Mouse (Mus musculus) limb, embryonic 14.5 days (tissue): ENCODE measurements around the gene Dpp8. TPM values are rescaled to one million over a fixed set of nuclear protein-coding genes. Genes with fewer than 3 reads are reported as not detected.

Experiments
- ATAC-seq: fragments of 200-750 bp; cut with Nextera tagmentation; 2 replicates; pipeline ENCODE4 v1.8.0; 2017; ENCODE audit warnings: low read depth, moderate number of reproducible peaks, moderate TSS enrichment; ENCODE audit not compliant: low FRiP score
- DNase-seq: peaks from one replicate; pipeline ENCODE4 v3.0.0-alpha.2; 2015; ENCODE audit warnings: low spot score
- H3K27ac ChIP-seq: fragments of 300-500 bp; sonication (generic); replicated peaks from 2 replicates; pipeline ENCODE4 v1.5.1; 2014; ENCODE audit warnings: low read depth, mild to moderate bottlenecking, low read length, moderate library complexity, mixed read lengths
- H3K27me3 ChIP-seq: fragments of 300-500 bp; sonication (generic); 2 replicates; pipeline ENCODE4 v1.6.1; 2014; ENCODE audit warnings: low read length, mixed read lengths; ENCODE audit not compliant: control insufficient read depth, insufficient read depth
- H3K36me3 ChIP-seq: fragments of 300-500 bp; sonication (generic); 2 replicates; pipeline ENCODE4 v1.6.1; 2014; ENCODE audit warnings: mild to moderate bottlenecking, low read length, moderate library complexity, mixed read lengths; ENCODE audit not compliant: control insufficient read depth, insufficient read depth
- H3K4me1 ChIP-seq: fragments of 300-500 bp; sonication (generic); 2 replicates; pipeline ENCODE4 v1.6.1; 2014; ENCODE audit warnings: antibody characterized with exemption, low read length, mixed read lengths; ENCODE audit not compliant: control insufficient read depth, insufficient read depth
- H3K4me2 ChIP-seq: fragments of 300-500 bp; sonication (generic); replicated peaks from 2 replicates; pipeline ENCODE4 v1.6.1; 2014; ENCODE audit warnings: low read depth, mild to moderate bottlenecking, low read length, moderate library complexity; ENCODE audit not compliant: severe bottlenecking
- H3K4me3 ChIP-seq: fragments of 300-500 bp; sonication (generic); replicated peaks from 2 replicates; pipeline ENCODE4 v1.5.1; 2014; ENCODE audit warnings: low read length
- H3K9ac ChIP-seq: fragments of 300-500 bp; sonication (generic); 2 replicates; pipeline ENCODE4 v1.6.1; 2014; ENCODE audit warnings: mild to moderate bottlenecking, low read depth, low read length, moderate library complexity; ENCODE audit not compliant: severe bottlenecking
- H3K9me3 ChIP-seq: fragments of 300-500 bp; sonication (generic); 2 replicates; pipeline ENCODE4 v1.6.1; 2016; ENCODE audit warnings: low read length; ENCODE audit not compliant: control insufficient read depth
- POLR2A ChIP-seq: fragments of 200-500 bp; IDR thresholded peaks from 2 replicates; pipeline ENCODE4 v1.8.0; 2012; ENCODE audit warnings: inconsistent platforms, mild to moderate bottlenecking, moderate library complexity, borderline replicate concordance; ENCODE audit not compliant: insufficient read depth, insufficient read length; ENCODE audit errors: extremely low read depth
- WGBS: fragments of 180-500 bp; shearing (Covaris S2); extraction: QIAGEN DNeasy Blood & Tissue Kit; methylation state at CpG from one replicate; pipeline ENCODE4 v1.1.7; 2014; 5-methylcytosine and 5-hydroxymethylcytosine counted together
- polyA plus RNA-seq, 2 experiments: library from polyadenylated mRNA; depleted of rRNA in 1 of 2; stranded (reverse) in 1 of 2; unstranded in 1 of 2; fragments of >200 nt; fragmentation: Nextera tagmentation in 1 of 2; extraction: Ambion mirVana in 1 of 2; gene quantifications; 2 replicates each; pipeline versions ENCODE4 v1.2.1 to v1.2.3; 2012 to 2014

Gene Dpp8
- polyA plus RNA-seq, 2 experiments = 29.1 to 52.3 TPM

DNA sequence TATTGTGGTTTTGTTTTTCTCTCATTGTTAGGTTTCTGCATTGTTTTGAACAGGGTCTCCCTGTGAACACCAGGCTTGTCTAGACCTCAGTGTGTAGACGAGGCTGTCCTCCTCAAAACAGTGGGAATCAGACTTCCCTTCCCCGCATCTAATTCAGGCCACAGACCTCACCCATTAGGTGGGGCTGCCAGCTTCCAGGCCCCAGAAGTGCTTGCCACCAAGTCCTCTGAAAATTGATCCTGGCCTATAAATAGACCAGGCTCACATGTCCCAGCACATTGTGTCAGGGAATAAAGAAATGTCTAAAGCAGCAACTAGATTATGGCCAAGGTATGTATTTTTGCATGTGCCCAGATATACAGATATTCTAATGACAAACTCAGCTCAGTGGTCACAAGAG lies 83.7 kb downstream of the Dpp8 start:
- WGBS = 65% methylated on average over 2 of the region's 2 CpGs
- H3K27me3 ChIP-seq = no peaks in the 10 kb centered on the region
- no peaks in the 10 kb centered on the region for H3K9me3 ChIP-seq
- H3K27ac ChIP-seq = no peak overlapping the region
- DNase-seq = no peak
- H3K4me2 ChIP-seq = no peak overlapping the region
- no peak overlapping the region for H3K9ac ChIP-seq
- TF ChIP-seq POLR2A = no peak
- ATAC-seq = no peak
- no peaks in the 10 kb centered on the region for H3K4me1 ChIP-seq
- H3K36me3 ChIP-seq = peaks cover 37% of the 10 kb centered on the region
- no peak overlapping the region for H3K4me3 ChIP-seq

DNA sequence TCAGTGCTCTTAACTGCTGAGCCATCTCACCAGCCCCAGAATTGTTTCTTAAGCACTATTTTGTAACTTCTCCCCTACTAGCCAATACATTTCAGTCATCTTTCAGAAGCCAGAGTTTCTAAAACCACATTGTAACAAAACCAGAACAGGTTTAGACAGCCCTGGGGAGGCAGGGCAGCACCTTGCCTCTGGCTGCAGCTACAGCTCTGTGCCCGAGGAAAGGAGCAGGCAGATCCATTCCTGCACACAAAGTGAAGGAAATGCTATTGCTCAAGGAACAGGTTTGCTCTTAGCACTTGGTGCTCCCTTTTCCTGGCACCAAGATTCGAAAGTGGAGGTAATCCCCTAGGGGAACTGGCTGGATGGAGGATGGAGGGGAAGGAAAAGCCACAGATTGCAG lies 85.3 kb downstream of the Dpp8 start:
- no peak overlapping the region for H3K9ac ChIP-seq
- no peak for TF ChIP-seq POLR2A
- ATAC-seq (no peak), DNase-seq (no peak)
- H3K4me3 ChIP-seq = no peak overlapping the region
- H3K4me1 ChIP-seq = no peaks in the 10 kb centered on the region
- WGBS = 58% methylated on average over 2 of the region's 2 CpGs
- H3K9me3 ChIP-seq = no peaks in the 10 kb centered on the region
- H3K27me3 ChIP-seq = no peaks in the 10 kb centered on the region
- H3K27ac ChIP-seq = no peak overlapping the region
- H3K4me2 ChIP-seq = no peak overlapping the region
- peaks cover 43% of the 10 kb centered on the region for H3K36me3 ChIP-seq

GRCm38 (mm10) chr9:65120935-65121334 lies 88.7 kb downstream of the Dpp8 start:
- 7% methylated on average over 3 of the region's 3 CpGs for WGBS
- no peaks in the 10 kb centered on the region for H3K27me3 ChIP-seq
- H3K27ac ChIP-seq = no peak overlapping the region
- H3K4me2 ChIP-seq = no peak overlapping the region
- peaks cover 4% of the 10 kb centered on the region; the same call in 1 of the 2 replicates for H3K4me1 ChIP-seq
- H3K9ac ChIP-seq = no peak overlapping the region
- no peaks in the 10 kb centered on the region for H3K9me3 ChIP-seq
- H3K36me3 ChIP-seq = peaks cover 61% of the 10 kb centered on the region
- ATAC-seq (peak; percentile 54; the same call in 1 of the 2 replicates), DNase-seq (peak; percentile 69)
- H3K4me3 ChIP-seq = no peak overlapping the region
- TF ChIP-seq POLR2A = no peak

- Histone ChIP-seq H3K4me3 (no peak overlapping the region), H3K27ac (no peak overlapping the region), H3K27me3 (no peaks in the 10 kb centered on the region), H3K4me1 (peaks cover 4% of the 10 kb centered on the region; the same call in 1 of the 2 replicates), H3K9me3 (no peaks in the 10 kb centered on the region), H3K9ac (no peak overlapping the region), H3K4me2 (0 out of 2 replicates have a peak overlapping the region, but pooled peaks have one; percentile 17), H3K36me3 (peaks cover 58% of the 10 kb centered on the region)
- TF ChIP-seq POLR2A = no peak
- no peak for DNase-seq
- ATAC-seq = no peak
- 19% methylated on average over 18 of the region's 18 CpGs for WGBS
Observed at GRCm38 (mm10) chr9:65122545-65122944, 90.3 kb downstream of the Dpp8 start.

DNA sequence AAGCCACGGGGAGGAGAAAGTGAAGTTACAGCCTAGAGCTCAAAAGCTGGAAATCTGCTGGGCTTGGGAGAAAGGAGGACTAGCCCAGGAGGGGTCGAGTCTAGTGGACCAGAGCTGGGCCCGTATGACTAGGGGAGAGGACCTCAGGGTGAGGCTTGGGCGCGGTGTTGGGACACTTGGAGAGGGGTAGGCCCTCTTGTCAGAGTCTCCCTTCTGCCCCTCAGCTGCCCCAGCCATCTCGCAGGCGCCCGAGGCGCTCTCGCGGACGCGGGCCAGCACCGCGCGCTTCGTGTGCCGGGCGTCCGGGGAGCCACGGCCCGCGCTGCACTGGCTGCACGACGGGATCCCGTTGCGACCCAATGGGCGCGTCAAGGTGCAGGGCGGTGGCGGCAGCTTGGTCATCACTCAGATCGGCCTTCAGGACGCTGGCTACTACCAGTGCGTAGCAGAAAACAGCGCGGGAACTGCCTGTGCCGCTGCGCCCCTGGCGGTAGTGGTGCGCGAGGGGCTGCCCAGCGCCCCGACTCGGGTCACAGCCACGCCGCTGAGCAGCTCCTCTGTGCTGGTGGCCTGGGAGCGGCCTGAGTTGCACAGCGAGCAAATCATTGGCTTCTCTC lies 91.4 kb downstream of the Dpp8 start:
- 3% methylated on average over 48 of the region's 48 CpGs for WGBS
- DNase-seq = peak; percentile 63
- Histone ChIP-seq H3K9me3 (no peaks in the 10 kb centered on the region), H3K4me3 (peak overlapping the region; percentile 39), H3K4me1 (peaks cover 4% of the 10 kb centered on the region; the same call in 1 of the 2 replicates), H3K4me2 (peak overlapping the region; percentile 86), H3K36me3 (peaks cover 48% of the 10 kb centered on the region), H3K27ac (no peak overlapping the region), H3K9ac (peak overlapping the region; percentile 58), H3K27me3 (no peaks in the 10 kb centered on the region)
- ATAC-seq = peak; percentile 64; the same call in 1 of the 2 replicates
- no peak for TF ChIP-seq POLR2A
